Mouse (Mus musculus): ENCODE measurements around the gene Emp1. TPM values are rescaled to one million over a fixed set of nuclear protein-coding genes. Genes with fewer than 3 reads are reported as not detected.

The Emp1 gene
- polyA plus RNA-seq, 1 experiment, result 112 TPM

DNA sequence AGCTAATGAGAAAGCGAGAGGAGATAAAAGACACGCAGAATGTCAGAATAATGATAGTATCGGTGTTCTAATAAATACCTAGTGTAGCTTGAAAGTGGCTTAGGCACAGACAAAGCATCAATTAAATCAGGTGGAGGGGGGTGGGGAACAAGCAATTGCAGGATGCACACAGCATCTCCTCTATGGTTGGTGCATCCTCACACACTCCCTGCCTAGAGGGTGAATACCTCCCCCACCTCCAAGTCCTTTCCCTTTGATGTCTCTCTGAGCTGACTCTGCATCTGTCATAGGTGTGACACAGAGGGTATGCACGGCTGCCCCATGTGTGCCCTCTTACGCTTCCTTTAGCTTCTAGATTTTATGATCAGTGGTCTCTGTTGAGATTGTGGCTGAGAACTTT, 13.5 kb downstream of the Emp1 start:
- H3K4me3 ChIP-seq, result no peak overlapping the region
- peaks cover 31% of the 10 kb centered on the region for H3K36me3 ChIP-seq (ENCODE audit: control insufficient read depth, insufficient read depth)
- TF ChIP-seq POLR2A (IDR thresholded peaks at IDR 0.05; ENCODE audit: insufficient read length, low read depth) (no peak), TCF3 (IDR thresholded peaks at IDR 0.05; ENCODE audit: insufficient read length, low read depth) (no peak), SRF (IDR thresholded peaks at IDR 0.05; ENCODE audit: control insufficient read depth, insufficient read length, low read depth) (no peak), MYOD1 (IDR thresholded peaks at IDR 0.05; ENCODE audit: control insufficient read depth in 1 of 3, insufficient read length in 2 of 3, low read depth in 2 of 3) (no peak), POLR2AphosphoS2 (IDR thresholded peaks at IDR 0.05; ENCODE audit: insufficient read length, low read depth) (no peak), MYOG (IDR thresholded peaks at IDR 0.05; ENCODE audit: control insufficient read depth in 1 of 3, insufficient read depth in 1 of 3, insufficient read length in 2 of 3, low read depth in 2 of 3) (no peak), CEBPB (IDR thresholded peaks at IDR 0.05; ENCODE audit: insufficient read depth, poor library complexity, severe bottlenecking) (no peak), MAX (IDR thresholded peaks at IDR 0.05; ENCODE audit: low read depth) (no peak)
- no peak overlapping the region for H3ac ChIP-seq (ENCODE audit: control insufficient read depth, insufficient read length)
- H3K79me2 ChIP-seq (ENCODE audit: control insufficient read depth, insufficient read depth), result peaks cover 70% of the 10 kb centered on the region
- H3K27me3 ChIP-seq (ENCODE audit: control insufficient read depth, insufficient read depth, insufficient read length), result no peaks in the 10 kb centered on the region
- no peak overlapping the region for H3K4me2 ChIP-seq (ENCODE audit: low read depth)

GRCm38 (mm10) chr6:135376248-135376647, 13.9 kb downstream of the Emp1 start:
- TF ChIP-seq POLR2A (IDR thresholded peaks at IDR 0.05; ENCODE audit: insufficient read length, low read depth) (no peak), SRF (IDR thresholded peaks at IDR 0.05; ENCODE audit: control insufficient read depth, insufficient read length, low read depth) (no peak), TCF12 (IDR thresholded peaks at IDR 0.05; ENCODE audit: insufficient read depth, poor library complexity, severe bottlenecking) (no peak), TCF3 (IDR thresholded peaks at IDR 0.05; ENCODE audit: insufficient read length, low read depth) (no peak), REST (IDR thresholded peaks at IDR 0.05; ENCODE audit: insufficient read depth, insufficient read length) (no peak), MYOD1 (IDR thresholded peaks at IDR 0.05; ENCODE audit: control insufficient read depth in 1 of 3, insufficient read length in 2 of 3, low read depth in 2 of 3) (no peak), MYOG (IDR thresholded peaks at IDR 0.05; ENCODE audit: control insufficient read depth in 1 of 3, insufficient read depth in 1 of 3, insufficient read length in 2 of 3, low read depth in 2 of 3) (no peak), E2F4 (IDR thresholded peaks at IDR 0.05; ENCODE audit: insufficient read depth) (no peak), POLR2AphosphoS2 (IDR thresholded peaks at IDR 0.05; ENCODE audit: insufficient read length, low read depth) (no peak), MAX (IDR thresholded peaks at IDR 0.05; ENCODE audit: low read depth) (no peak), CEBPB (IDR thresholded peaks at IDR 0.05; ENCODE audit: insufficient read depth, poor library complexity, severe bottlenecking) (no peak), USF1 (IDR thresholded peaks at IDR 0.05; ENCODE audit: low read depth) (no peak)
- Histone ChIP-seq H3ac (ENCODE audit: control insufficient read depth, insufficient read length) (no peak overlapping the region), H3K27me3 (ENCODE audit: control insufficient read depth, insufficient read depth, insufficient read length) (no peaks in the 10 kb centered on the region), H3K79me2 (ENCODE audit: control insufficient read depth, insufficient read depth) (peaks cover 66% of the 10 kb centered on the region), H3K36me3 (ENCODE audit: control insufficient read depth, insufficient read depth) (peaks cover 31% of the 10 kb centered on the region), H3K4me3 (no peak overlapping the region), H3K4me2 (ENCODE audit: low read depth) (no peak overlapping the region)

- Histone ChIP-seq H3K79me2 (ENCODE audit: control insufficient read depth, insufficient read depth) (peaks cover 51% of the 10 kb centered on the region), H3K4me3 (no peak overlapping the region), H3ac (ENCODE audit: control insufficient read depth, insufficient read length) (no peak overlapping the region), H3K4me2 (ENCODE audit: low read depth) (no peak overlapping the region), H3K36me3 (ENCODE audit: control insufficient read depth, insufficient read depth) (peaks cover 46% of the 10 kb centered on the region), H3K27me3 (ENCODE audit: control insufficient read depth, insufficient read depth, insufficient read length) (no peaks in the 10 kb centered on the region)
- TF ChIP-seq MAX (IDR thresholded peaks at IDR 0.05; ENCODE audit: low read depth) (no peak), REST (IDR thresholded peaks at IDR 0.05; ENCODE audit: insufficient read depth, insufficient read length) (no peak), CEBPB (IDR thresholded peaks at IDR 0.05; ENCODE audit: insufficient read depth, poor library complexity, severe bottlenecking) (no peak), POLR2A (IDR thresholded peaks at IDR 0.05; ENCODE audit: insufficient read length, low read depth) (no peak), TCF12 (IDR thresholded peaks at IDR 0.05; ENCODE audit: insufficient read depth, poor library complexity, severe bottlenecking) (no peak), SRF (IDR thresholded peaks at IDR 0.05; ENCODE audit: control insufficient read depth, insufficient read length, low read depth) (no peak), USF1 (IDR thresholded peaks at IDR 0.05; ENCODE audit: low read depth) (no peak), POLR2AphosphoS2 (IDR thresholded peaks at IDR 0.05; ENCODE audit: insufficient read length, low read depth) (no peak), E2F4 (IDR thresholded peaks at IDR 0.05; ENCODE audit: insufficient read depth) (no peak), MYOD1 (IDR thresholded peaks at IDR 0.05; ENCODE audit: control insufficient read depth in 1 of 3, insufficient read length in 2 of 3, low read depth in 2 of 3) (no peak), MYOG (IDR thresholded peaks at IDR 0.05; ENCODE audit: control insufficient read depth in 1 of 3, insufficient read depth in 1 of 3, insufficient read length in 2 of 3, low read depth in 2 of 3) (no peak)
Measured at GRCm38 (mm10) chr6:135377583-135378319, 15.4 kb downstream of the Emp1 start.

GRCm38 (mm10) chr6:135383919-135384318, 21.6 kb downstream of the Emp1 start:
- no peak overlapping the region for H3ac ChIP-seq (ENCODE audit: control insufficient read depth, insufficient read length)
- no peak overlapping the region for H3K4me2 ChIP-seq (ENCODE audit: low read depth)
- no peaks in the 10 kb centered on the region for H3K27me3 ChIP-seq (ENCODE audit: control insufficient read depth, insufficient read depth, insufficient read length)
- no peak for TF ChIP-seq CEBPB (IDR thresholded peaks at IDR 0.05; ENCODE audit: insufficient read depth, poor library complexity, severe bottlenecking)
- TF ChIP-seq POLR2AphosphoS2 (IDR thresholded peaks at IDR 0.05; ENCODE audit: insufficient read length, low read depth), result no peak
- TF ChIP-seq MYOG (IDR thresholded peaks at IDR 0.05; ENCODE audit: control insufficient read depth in 1 of 3, insufficient read depth in 1 of 3, insufficient read length in 2 of 3, low read depth in 2 of 3), result no peak
- TF ChIP-seq POLR2A (IDR thresholded peaks at IDR 0.05; ENCODE audit: insufficient read length, low read depth), result no peak
- TF ChIP-seq E2F4 (IDR thresholded peaks at IDR 0.05; ENCODE audit: insufficient read depth), result no peak
- no peak for TF ChIP-seq TCF12 (IDR thresholded peaks at IDR 0.05; ENCODE audit: insufficient read depth, poor library complexity, severe bottlenecking)
- TF ChIP-seq USF1 (IDR thresholded peaks at IDR 0.05; ENCODE audit: low read depth), result no peak
- TF ChIP-seq MAX (IDR thresholded peaks at IDR 0.05; ENCODE audit: low read depth), result no peak
- no peak for TF ChIP-seq REST (IDR thresholded peaks at IDR 0.05; ENCODE audit: insufficient read depth, insufficient read length)
- TF ChIP-seq TCF3 (IDR thresholded peaks at IDR 0.05; ENCODE audit: insufficient read length, low read depth), result no peak
- TF ChIP-seq SRF (IDR thresholded peaks at IDR 0.05; ENCODE audit: control insufficient read depth, insufficient read length, low read depth), result no peak
- no peak for TF ChIP-seq MYOD1 (IDR thresholded peaks at IDR 0.05; ENCODE audit: control insufficient read depth in 1 of 3, insufficient read length in 2 of 3, low read depth in 2 of 3)
- peaks cover 31% of the 10 kb centered on the region for H3K36me3 ChIP-seq (ENCODE audit: control insufficient read depth, insufficient read depth)
- peaks cover under 1% of the 10 kb centered on the region for H3K79me2 ChIP-seq (ENCODE audit: control insufficient read depth, insufficient read depth)
- no peak overlapping the region for H3K4me3 ChIP-seq
